Mouse (Mus musculus): ENCODE measurements around the gene Pon1. TPM values are rescaled to one million over a fixed set of nuclear protein-coding genes. Genes with fewer than 3 reads are reported as not detected.

Gene Pon1
- polyA plus RNA-seq, 1 experiment from 2014 or later: not detected

DNA sequence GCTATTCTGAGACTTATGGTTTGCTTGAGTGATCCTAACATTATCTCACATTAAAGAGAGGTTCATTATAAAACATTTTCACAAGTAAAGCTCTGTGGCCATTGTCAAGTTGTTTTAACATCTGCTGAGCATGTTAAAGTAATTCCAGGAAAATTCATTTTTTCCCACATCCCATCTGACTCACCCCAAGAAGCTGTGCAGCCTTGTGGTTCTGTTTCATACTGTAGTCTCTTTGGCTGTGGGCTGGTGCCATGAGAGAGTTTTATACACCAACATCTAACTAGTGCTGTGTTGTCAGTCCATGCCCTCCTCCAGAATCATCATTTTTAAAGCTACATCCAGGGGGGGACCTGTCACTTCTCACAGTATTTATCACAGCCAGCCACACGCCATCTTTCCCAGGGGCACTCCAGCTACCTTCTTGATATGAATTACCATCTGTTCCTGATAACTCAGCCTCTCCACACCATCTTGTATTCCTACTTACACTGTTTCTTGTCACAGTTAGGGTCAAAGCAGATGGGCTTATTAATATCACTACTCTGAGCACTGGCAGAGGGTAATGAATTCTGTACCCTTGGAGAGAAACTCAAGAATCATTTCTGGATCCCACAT, 38.3 kb downstream of the Pon1 start:
- Histone ChIP-seq H3K27me3 (ENCODE audit: control insufficient read depth, insufficient read depth, low read length) (no peaks in the 10 kb centered on the region), H3K36me3 (ENCODE audit: control insufficient read depth, insufficient read depth, low read length) (no peaks in the 10 kb centered on the region; the same call in 1 of the 2 replicates), H3K4me3 (ENCODE audit: low read depth, low read length) (no peak overlapping the region), H3K4me2 (ENCODE audit: low read depth, severe bottlenecking) (no peak overlapping the region), H3K4me1 (ENCODE audit: control insufficient read depth, insufficient read depth, low read length) (no peaks in the 10 kb centered on the region), H3K9ac (ENCODE audit: low read length) (no peak overlapping the region), H3K9me3 (ENCODE audit: control insufficient read depth, low read length) (no peaks in the 10 kb centered on the region), H3K27ac (replicated peaks; ENCODE audit: low read depth, low read length) (no peak overlapping the region)
- 73% methylated on average over 1 of the region's 1 CpGs for WGBS
- ATAC-seq (ENCODE audit: insufficient number of reproducible peaks, low FRiP score, low TSS enrichment, low read depth): no peak
- no peak for DNase-seq (ENCODE audit: low spot score)

DNA sequence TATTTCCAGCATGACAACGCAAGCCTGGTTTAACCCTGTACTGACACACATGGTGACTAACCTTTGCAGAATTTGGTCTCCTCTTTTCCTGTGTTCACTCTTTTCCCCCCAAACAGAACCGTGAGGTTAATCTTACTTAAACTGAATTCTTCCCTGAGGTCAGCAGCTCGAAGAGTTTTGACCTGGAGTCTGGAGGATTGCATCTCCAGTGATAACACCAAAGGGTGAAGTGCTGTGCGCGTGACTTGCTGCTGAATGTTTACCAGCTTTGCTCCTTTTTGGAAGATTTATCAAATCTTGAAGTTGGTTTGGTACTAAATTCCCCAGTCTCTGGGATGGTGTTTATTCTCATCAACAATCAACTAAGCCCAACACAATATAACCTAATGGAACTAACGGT, 39.0 kb downstream of the Pon1 start:
- no peaks in the 10 kb centered on the region for H3K4me1 ChIP-seq (ENCODE audit: control insufficient read depth, insufficient read depth, low read length)
- H3K36me3 ChIP-seq (ENCODE audit: control insufficient read depth, insufficient read depth, low read length): no peaks in the 10 kb centered on the region; the same call in 1 of the 2 replicates
- no peak overlapping the region for H3K9ac ChIP-seq (ENCODE audit: low read length)
- WGBS: 88% methylated on average over 6 of the region's 6 CpGs
- H3K27me3 ChIP-seq (ENCODE audit: control insufficient read depth, insufficient read depth, low read length): no peaks in the 10 kb centered on the region
- no peak overlapping the region for H3K4me3 ChIP-seq (ENCODE audit: low read depth, low read length)
- H3K4me2 ChIP-seq (ENCODE audit: low read depth, severe bottlenecking): no peak overlapping the region
- no peak overlapping the region for H3K27ac ChIP-seq (replicated peaks; ENCODE audit: low read depth, low read length)
- no peaks in the 10 kb centered on the region for H3K9me3 ChIP-seq (ENCODE audit: control insufficient read depth, low read length)
- DNase-seq (ENCODE audit: low spot score): no peak
- no peak for ATAC-seq (ENCODE audit: insufficient number of reproducible peaks, low FRiP score, low TSS enrichment, low read depth)

DNA sequence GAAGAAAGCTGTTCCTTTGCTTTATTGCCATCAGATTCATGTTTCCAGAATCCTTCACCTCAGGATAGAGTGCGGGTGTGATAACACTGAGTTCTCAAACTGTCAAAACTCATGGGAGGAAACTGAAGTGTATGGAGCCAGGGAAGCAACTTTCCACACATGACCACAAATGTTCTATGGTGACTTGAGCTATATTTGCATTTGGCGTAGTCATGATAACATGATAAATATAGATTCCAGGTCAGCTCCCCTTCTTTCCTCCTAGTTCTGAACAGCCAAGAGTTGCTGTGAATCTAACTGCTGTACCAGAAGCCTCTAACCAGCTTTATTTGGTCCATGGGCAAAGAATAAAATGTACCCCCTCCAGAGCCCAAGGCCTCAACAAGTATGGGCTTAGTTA, 41.6 kb downstream of the Pon1 start:
- ATAC-seq (ENCODE audit: insufficient number of reproducible peaks, low FRiP score, low TSS enrichment, low read depth) (no peak), DNase-seq (ENCODE audit: low spot score) (no peak)
- H3K9me3 ChIP-seq (ENCODE audit: control insufficient read depth, low read length): no peaks in the 10 kb centered on the region
- H3K27ac ChIP-seq (replicated peaks; ENCODE audit: low read depth, low read length): no peak overlapping the region
- 76% methylated on average over 2 of the region's 2 CpGs for WGBS
- H3K36me3 ChIP-seq (ENCODE audit: control insufficient read depth, insufficient read depth, low read length): no peaks in the 10 kb centered on the region; the same call in 1 of the 2 replicates
- no peaks in the 10 kb centered on the region for H3K27me3 ChIP-seq (ENCODE audit: control insufficient read depth, insufficient read depth, low read length)
- no peak overlapping the region for H3K9ac ChIP-seq (ENCODE audit: low read length)
- H3K4me1 ChIP-seq (ENCODE audit: control insufficient read depth, insufficient read depth, low read length): no peaks in the 10 kb centered on the region
- no peak overlapping the region for H3K4me3 ChIP-seq (ENCODE audit: low read depth, low read length)
- H3K4me2 ChIP-seq (ENCODE audit: low read depth, severe bottlenecking): no peak overlapping the region

DNA sequence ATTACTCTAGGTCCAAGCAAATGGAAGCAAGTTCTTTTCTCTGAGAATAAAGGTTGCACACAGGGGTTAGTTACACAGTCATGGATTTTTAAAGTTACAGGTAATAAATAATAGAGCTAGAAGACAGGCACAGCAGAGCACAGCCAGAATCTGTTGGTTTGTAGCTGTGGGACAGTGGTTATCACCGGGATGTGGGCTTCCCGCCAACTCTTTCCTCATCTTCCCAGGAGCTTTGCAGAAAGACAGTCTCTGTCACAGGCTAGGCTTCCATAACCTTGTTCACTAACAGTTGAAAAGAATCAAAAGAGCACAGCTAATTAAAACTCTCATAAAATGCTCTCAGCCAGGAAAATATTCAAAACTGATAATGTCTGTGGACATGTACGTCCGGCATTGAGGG, 42.6 kb downstream of the Pon1 start:
- Histone ChIP-seq H3K36me3 (ENCODE audit: control insufficient read depth, insufficient read depth, low read length) (no peaks in the 10 kb centered on the region; the same call in 1 of the 2 replicates), H3K27ac (replicated peaks; ENCODE audit: low read depth, low read length) (no peak overlapping the region), H3K4me2 (ENCODE audit: low read depth, severe bottlenecking) (no peak overlapping the region), H3K27me3 (ENCODE audit: control insufficient read depth, insufficient read depth, low read length) (no peaks in the 10 kb centered on the region), H3K9ac (ENCODE audit: low read length) (no peak overlapping the region), H3K9me3 (ENCODE audit: control insufficient read depth, low read length) (no peaks in the 10 kb centered on the region), H3K4me3 (ENCODE audit: low read depth, low read length) (no peak overlapping the region), H3K4me1 (ENCODE audit: control insufficient read depth, insufficient read depth, low read length) (no peaks in the 10 kb centered on the region)
- 85% methylated on average over 4 of the region's 4 CpGs for WGBS
- DNase-seq (ENCODE audit: low spot score): no peak
- ATAC-seq (ENCODE audit: insufficient number of reproducible peaks, low FRiP score, low TSS enrichment, low read depth): no peak

DNA sequence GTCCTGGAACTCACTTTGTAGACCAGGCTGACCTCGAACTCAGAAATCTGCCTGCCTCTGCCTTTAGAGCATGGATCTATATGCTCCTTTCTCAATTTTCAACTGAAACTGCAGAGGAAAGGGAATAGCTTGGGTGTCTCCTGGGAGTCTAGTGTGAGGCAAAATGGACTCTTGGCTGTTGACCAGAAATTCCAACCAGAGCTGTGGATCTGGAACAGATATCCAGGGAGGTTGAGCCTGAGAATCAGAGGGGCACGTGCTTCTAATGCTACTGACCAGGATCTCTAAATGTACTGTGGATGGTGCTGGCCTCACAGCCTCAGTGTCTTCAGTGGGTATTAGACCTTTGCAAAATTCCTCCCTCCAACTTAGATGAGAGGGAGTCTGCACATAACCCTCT, 43.8 kb downstream of the Pon1 start:
- no peaks in the 10 kb centered on the region; the same call in 1 of the 2 replicates for H3K36me3 ChIP-seq (ENCODE audit: control insufficient read depth, insufficient read depth, low read length)
- no peak overlapping the region for H3K4me3 ChIP-seq (ENCODE audit: low read depth, low read length)
- H3K9ac ChIP-seq (ENCODE audit: low read length): no peak overlapping the region
- no peaks in the 10 kb centered on the region for H3K27me3 ChIP-seq (ENCODE audit: control insufficient read depth, insufficient read depth, low read length)
- no peak for DNase-seq (ENCODE audit: low spot score)
- no peaks in the 10 kb centered on the region for H3K9me3 ChIP-seq (ENCODE audit: control insufficient read depth, low read length)
- 91% methylated on average over 2 of the region's 2 CpGs for WGBS
- no peaks in the 10 kb centered on the region for H3K4me1 ChIP-seq (ENCODE audit: control insufficient read depth, insufficient read depth, low read length)
- H3K27ac ChIP-seq (replicated peaks; ENCODE audit: low read depth, low read length): no peak overlapping the region
- no peak for ATAC-seq (ENCODE audit: insufficient number of reproducible peaks, low FRiP score, low TSS enrichment, low read depth)
- H3K4me2 ChIP-seq (ENCODE audit: low read depth, severe bottlenecking): no peak overlapping the region

DNA sequence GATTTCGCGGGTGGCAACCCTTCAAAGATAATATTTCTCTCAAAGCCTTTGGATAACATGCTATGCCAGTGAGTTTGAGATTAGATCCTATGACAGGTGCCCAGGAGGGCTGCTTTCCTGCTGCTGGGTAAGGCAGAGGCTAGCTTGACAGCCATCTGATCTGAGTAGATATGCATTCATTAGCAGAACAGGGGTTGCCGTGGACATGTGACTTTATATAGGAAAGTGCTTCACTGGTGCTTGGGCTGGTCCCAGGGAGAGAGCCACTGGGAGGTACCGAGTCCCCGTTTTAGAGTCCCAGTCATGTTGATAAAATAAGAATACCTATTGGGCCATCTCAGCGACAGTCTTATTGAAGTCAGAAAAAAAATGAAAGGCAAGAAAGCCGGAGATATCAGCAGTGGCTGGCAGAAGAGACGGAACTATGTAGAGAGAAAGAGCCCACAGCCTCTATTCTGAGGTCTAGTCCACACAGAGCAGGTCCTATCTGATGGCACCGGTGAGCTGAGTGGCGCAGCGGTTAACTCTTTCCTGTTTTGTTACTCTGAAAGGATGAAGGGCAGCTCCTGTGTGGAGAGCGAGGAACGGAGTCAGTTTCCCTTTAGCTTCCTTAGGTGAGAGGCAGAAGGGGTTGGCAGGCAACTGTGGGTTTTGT, 46.1 kb downstream of the Pon1 start:
- no peaks in the 10 kb centered on the region for H3K36me3 ChIP-seq (ENCODE audit: control insufficient read depth, insufficient read depth, low read length)
- ATAC-seq (ENCODE audit: insufficient number of reproducible peaks, low FRiP score, low TSS enrichment, low read depth) (no peak), DNase-seq (ENCODE audit: low spot score) (no peak)
- no peak overlapping the region for H3K4me2 ChIP-seq (ENCODE audit: low read depth, severe bottlenecking)
- H3K27ac ChIP-seq (replicated peaks; ENCODE audit: low read depth, low read length): no peak overlapping the region
- no peaks in the 10 kb centered on the region for H3K27me3 ChIP-seq (ENCODE audit: control insufficient read depth, insufficient read depth, low read length)
- H3K9me3 ChIP-seq (ENCODE audit: control insufficient read depth, low read length): no peaks in the 10 kb centered on the region
- 66% methylated on average over 13 of the region's 13 CpGs for WGBS
- no peak overlapping the region for H3K4me3 ChIP-seq (ENCODE audit: low read depth, low read length)
- no peaks in the 10 kb centered on the region for H3K4me1 ChIP-seq (ENCODE audit: control insufficient read depth, insufficient read depth, low read length)
- H3K9ac ChIP-seq (ENCODE audit: low read length): no peak overlapping the region

DNA sequence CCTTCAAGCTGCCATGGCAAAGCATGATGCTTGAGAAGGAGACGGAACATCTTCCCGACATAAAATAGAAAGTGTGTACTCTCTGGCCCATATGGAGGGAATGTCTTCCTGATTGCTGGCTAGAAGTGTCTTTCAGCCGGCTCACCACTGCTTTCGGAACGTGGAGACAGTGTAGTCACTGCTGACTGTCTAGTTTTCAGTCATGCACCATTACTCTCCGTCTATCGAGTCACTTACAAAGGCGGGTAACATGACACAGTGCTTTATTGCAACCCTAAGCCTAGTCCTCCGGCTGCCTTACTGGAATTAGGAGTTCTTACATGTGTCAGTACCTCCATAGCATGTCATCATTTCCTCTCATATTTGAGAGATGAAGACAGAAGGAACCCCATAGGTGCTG, 54.1 kb downstream of the Pon1 start:
- no peak for ATAC-seq (ENCODE audit: insufficient number of reproducible peaks, low FRiP score, low TSS enrichment, low read depth)
- Histone ChIP-seq H3K4me3 (ENCODE audit: low read depth, low read length) (no peak overlapping the region), H3K27ac (replicated peaks; ENCODE audit: low read depth, low read length) (no peak overlapping the region), H3K4me1 (ENCODE audit: control insufficient read depth, insufficient read depth, low read length) (no peaks in the 10 kb centered on the region), H3K9ac (ENCODE audit: low read length) (no peak overlapping the region), H3K9me3 (ENCODE audit: control insufficient read depth, low read length) (no peaks in the 10 kb centered on the region), H3K4me2 (ENCODE audit: low read depth, severe bottlenecking) (no peak overlapping the region), H3K36me3 (ENCODE audit: control insufficient read depth, insufficient read depth, low read length) (no peaks in the 10 kb centered on the region), H3K27me3 (ENCODE audit: control insufficient read depth, insufficient read depth, low read length) (no peaks in the 10 kb centered on the region)
- DNase-seq (ENCODE audit: low spot score): no peak
- WGBS: 83% methylated on average over 9 of the region's 9 CpGs

DNA sequence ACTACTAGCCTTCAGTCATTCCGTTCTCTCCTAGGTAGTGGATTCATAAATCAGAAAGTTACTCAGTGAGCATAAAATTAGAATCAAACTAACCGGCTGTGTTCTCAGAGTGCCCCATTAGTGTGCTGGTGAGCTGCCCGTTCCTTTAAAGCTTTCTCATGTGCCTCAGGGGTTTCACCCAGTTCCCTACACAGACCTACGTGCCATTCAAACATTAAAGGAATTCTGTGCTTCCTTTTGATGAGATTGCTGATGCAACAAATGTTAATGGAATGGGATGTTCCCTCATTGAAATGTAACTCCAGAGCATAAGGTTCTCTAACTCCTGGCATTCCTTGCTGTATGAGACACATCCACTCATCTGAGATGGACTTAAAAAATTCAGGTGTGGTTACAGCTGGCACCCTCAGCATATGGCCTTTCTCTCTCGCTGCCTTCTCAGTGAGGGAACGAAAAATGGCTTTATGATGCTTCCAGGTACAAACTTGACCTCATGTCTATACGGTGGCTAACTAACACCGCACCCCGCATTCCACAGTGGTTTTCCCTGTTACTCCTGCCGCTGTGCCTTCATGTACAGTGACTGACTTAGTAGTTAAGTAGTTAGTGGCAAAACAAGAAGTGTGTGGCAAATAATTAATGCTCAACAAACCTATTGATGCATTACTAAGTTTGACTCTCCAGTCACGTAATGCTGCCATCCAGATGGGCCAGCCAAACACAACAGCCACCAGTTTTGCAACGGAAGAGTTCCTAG, 54.7 kb downstream of the Pon1 start:
- no peak overlapping the region for H3K9ac ChIP-seq (ENCODE audit: low read length)
- DNase-seq (ENCODE audit: low spot score) (no peak), ATAC-seq (ENCODE audit: insufficient number of reproducible peaks, low FRiP score, low TSS enrichment, low read depth) (no peak)
- H3K27ac ChIP-seq (replicated peaks; ENCODE audit: low read depth, low read length): no peak overlapping the region
- H3K4me2 ChIP-seq (ENCODE audit: low read depth, severe bottlenecking): no peak overlapping the region
- no peaks in the 10 kb centered on the region for H3K27me3 ChIP-seq (ENCODE audit: control insufficient read depth, insufficient read depth, low read length)
- peaks cover under 1% of the 10 kb centered on the region; the same call in 1 of the 2 replicates for H3K4me1 ChIP-seq (ENCODE audit: control insufficient read depth, insufficient read depth, low read length)
- WGBS: 79% methylated on average over 12 of the region's 12 CpGs
- no peak overlapping the region for H3K4me3 ChIP-seq (ENCODE audit: low read depth, low read length)
- no peaks in the 10 kb centered on the region for H3K36me3 ChIP-seq (ENCODE audit: control insufficient read depth, insufficient read depth, low read length)
- no peaks in the 10 kb centered on the region for H3K9me3 ChIP-seq (ENCODE audit: control insufficient read depth, low read length)

Data from limb, embryonic 11.5 days (tissue).